Mouse (Mus musculus) embryonic fibroblast, embryonic 13.5 days (primary cell): ENCODE measurements around the gene Ndufaf2. TPM values are rescaled to one million over a fixed set of nuclear protein-coding genes. Genes with fewer than 3 reads are reported as not detected.
A peak's percentile ranks its signal among the peaks of the same experiment; 100 is the strongest.

Experiments
- H3K27ac ChIP-seq: 2 replicates; pipeline ENCODE4 v1.5.1; 2012; ENCODE audit warnings: low read length, control low read depth, inconsistent platforms; ENCODE audit not compliant: insufficient read depth
- H3K4me1 ChIP-seq: 2 replicates; pipeline ENCODE4 v1.6.1; 2011; ENCODE audit warnings: low read length; ENCODE audit not compliant: control insufficient read depth, insufficient read depth
- H3K4me3 ChIP-seq: 2 replicates; pipeline ENCODE4 v1.5.1; 2011; ENCODE audit warnings: mild to moderate bottlenecking, control low read depth, low read length; ENCODE audit not compliant: insufficient read depth
- CTCF ChIP-seq: IDR thresholded peaks from 2 replicates; pipeline ENCODE4 v1.5.1; 2011; ENCODE audit warnings: mild to moderate bottlenecking, control low read depth, low read length, moderate library complexity, borderline replicate concordance; ENCODE audit not compliant: insufficient read depth
- POLR2A ChIP-seq: IDR thresholded peaks from 2 replicates; pipeline ENCODE4 v1.6.1; 2011; ENCODE audit warnings: low read depth, mild to moderate bottlenecking, control low read depth, low read length, moderate library complexity
- polyA plus RNA-seq: library from polyadenylated mRNA; stranded (reverse); fragments of >200 nt; gene quantifications from 2 replicates; pipeline ENCODE4 v1.2.4, GENCODE M21; 2011; ENCODE audit warnings: low read depth; ENCODE audit not compliant: missing spikeins, insufficient read length

Gene Ndufaf2
- polyA plus RNA-seq = 49.5 and 52.6 TPM in 2 replicates

GRCm38 (mm10) chr13:108158465-108159240 is at the start of gene Ndufaf2, which contains the start of gene Ercc8:
Gene Ndufaf2, minus strand, starts transcription at chr13:108158623.
Gene Ercc8, plus strand, starts transcription at chr13:108158731.
- no peak within 1 kb of the TSS for H3K27ac ChIP-seq

DNA sequence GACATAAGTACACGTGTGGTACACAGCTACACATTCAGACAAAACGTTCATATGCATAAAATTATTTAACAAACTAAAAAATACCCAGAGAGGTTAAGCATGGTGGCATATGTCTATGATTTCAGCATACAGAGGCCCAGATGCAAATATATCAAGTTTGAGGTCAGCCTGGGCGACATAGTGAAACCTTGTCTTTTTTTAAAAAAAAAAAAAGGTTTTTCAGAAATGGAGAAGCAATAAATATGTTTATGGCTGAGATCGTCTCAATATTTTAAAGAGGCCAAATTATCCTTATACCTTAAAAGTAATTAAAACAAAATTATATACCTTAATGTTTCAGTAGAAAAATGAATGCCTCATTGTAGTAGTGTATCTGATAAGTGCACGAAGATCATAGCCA is 49.7 kb upstream of the Ndufaf2 start:
- TF ChIP-seq POLR2A (no peak), CTCF (no peak)
- no peaks in the 10 kb centered on the region for H3K4me1 ChIP-seq
- no peak overlapping the region for H3K4me3 ChIP-seq
- no peak overlapping the region for H3K27ac ChIP-seq

More at GRCm38 (mm10) chr13:108158465-108159240, at the start of gene Ndufaf2, which contains the start of gene Ercc8:
- Histone ChIP-seq H3K4me1 (no peaks in the 10 kb centered on the region; the same call in 1 of the 2 replicates), H3K4me3 (peak within 1 kb of the TSS; percentile 90)
- TF ChIP-seq POLR2A (peak; percentile 92), CTCF (0 out of 2 replicates have a peak, but pooled peaks have one; percentile 3)

GRCm38 (mm10) chr13:108207447-108207846 is 49.0 kb upstream of the Ndufaf2 start:
- Histone ChIP-seq H3K27ac (no peak overlapping the region), H3K4me3 (no peak overlapping the region), H3K4me1 (no peaks in the 10 kb centered on the region)
- TF ChIP-seq CTCF = no peak
- TF ChIP-seq POLR2A = no peak

DNA sequence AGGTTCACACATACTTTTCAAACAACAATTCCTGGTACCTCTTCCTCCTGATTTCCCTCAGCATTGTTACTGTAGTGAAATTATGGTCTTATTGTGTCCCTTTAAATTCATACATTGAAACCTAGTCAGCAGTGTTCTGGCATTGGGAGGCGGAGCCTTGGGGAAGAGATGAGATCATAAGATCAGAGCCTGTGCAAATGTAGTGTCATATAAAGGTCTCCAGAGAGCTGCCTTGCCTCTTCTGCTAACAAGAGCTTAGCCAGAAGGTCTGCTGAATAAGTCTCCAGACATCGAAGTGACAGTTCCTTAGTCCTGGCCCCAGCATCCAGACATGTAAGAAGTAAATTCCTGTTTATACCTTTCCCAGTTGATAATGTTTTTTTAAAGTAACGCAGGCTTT is 46.4 kb upstream of the Ndufaf2 start:
- Histone ChIP-seq H3K27ac (no peak overlapping the region), H3K4me3 (no peak overlapping the region), H3K4me1 (no peaks in the 10 kb centered on the region)
- TF ChIP-seq POLR2A (no peak), CTCF (no peak)

- H3K4me3 ChIP-seq = no peak overlapping the region
- no peaks in the 10 kb centered on the region for H3K4me1 ChIP-seq
- no peak overlapping the region for H3K27ac ChIP-seq
- no peak for TF ChIP-seq POLR2A
- no peak for TF ChIP-seq CTCF
Measured at GRCm38 (mm10) chr13:108195474-108195873, 37.1 kb upstream of the Ndufaf2 start.

DNA sequence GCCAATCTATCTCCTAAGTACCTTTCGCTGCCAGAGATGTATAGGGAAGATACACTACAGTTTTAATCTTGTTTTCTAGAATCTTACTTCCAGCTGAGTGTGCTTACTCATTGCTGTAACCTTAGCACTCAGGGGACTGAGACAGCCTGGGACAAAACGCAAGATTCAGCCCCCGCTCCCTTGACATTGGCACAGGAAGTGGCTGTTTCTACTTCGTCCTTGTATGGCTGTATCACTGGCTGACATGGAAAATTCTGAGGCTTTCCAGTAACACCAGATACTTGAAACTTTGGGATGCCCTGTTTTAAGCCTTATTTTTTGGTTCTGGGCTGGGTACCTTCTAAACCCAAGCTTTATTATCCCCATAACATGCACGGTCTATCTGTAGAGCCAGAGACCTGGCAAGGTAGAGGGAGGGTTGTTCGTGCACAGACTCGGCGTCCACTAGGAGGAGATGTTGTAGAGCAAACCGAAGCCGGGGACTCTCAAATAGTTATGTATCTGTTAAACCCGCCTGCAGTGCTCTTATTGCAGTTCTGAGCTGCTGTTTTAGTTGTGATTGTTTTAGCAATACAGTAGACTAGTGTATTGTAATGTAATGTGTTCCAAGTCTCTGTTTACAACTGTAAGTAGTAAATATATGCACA is 32.8 kb upstream of the Ndufaf2 start:
- no peak overlapping the region for H3K4me3 ChIP-seq
- H3K27ac ChIP-seq = no peak overlapping the region
- TF ChIP-seq CTCF (peak; percentile 76; the same call in 1 of the 2 replicates), POLR2A (no peak)
- no peaks in the 10 kb centered on the region for H3K4me1 ChIP-seq

- no peak overlapping the region for H3K4me3 ChIP-seq
- H3K27ac ChIP-seq = no peak overlapping the region
- TF ChIP-seq CTCF (no peak), POLR2A (no peak)
- no peaks in the 10 kb centered on the region for H3K4me1 ChIP-seq
Measured at GRCm38 (mm10) chr13:108187994-108188393, 29.6 kb upstream of the Ndufaf2 start.

GRCm38 (mm10) chr13:108185530-108185929 is 27.1 kb upstream of the Ndufaf2 start:
- no peak for TF ChIP-seq POLR2A
- no peak for TF ChIP-seq CTCF
- no peaks in the 10 kb centered on the region for H3K4me1 ChIP-seq
- H3K27ac ChIP-seq = no peak overlapping the region
- H3K4me3 ChIP-seq = no peak overlapping the region

DNA sequence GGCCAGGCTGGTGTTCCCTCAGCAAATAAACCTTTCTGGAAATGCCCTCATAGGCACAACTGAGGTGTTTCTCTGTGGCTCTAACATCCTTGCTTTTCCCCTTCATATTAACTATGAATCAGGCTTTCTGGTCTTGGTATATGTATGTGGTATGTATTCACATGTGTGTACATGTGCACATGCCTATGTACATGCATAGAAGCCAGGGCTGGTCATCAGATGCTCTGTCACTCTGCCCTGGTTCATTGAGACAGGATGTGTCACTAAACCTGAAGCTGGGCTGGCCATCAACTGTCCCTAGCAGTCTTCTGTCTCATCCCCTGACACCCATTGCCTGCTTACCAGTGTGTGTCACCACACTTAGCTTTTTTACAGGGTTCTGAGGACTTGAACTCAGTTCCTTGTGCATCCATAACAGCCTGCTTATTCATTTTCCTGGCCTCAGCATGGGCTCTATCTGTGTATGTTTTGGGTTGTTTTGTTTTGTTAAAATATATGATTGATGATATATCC is 26.4 kb upstream of the Ndufaf2 start:
- no peak for TF ChIP-seq POLR2A
- no peak for TF ChIP-seq CTCF
- Histone ChIP-seq H3K4me1 (no peaks in the 10 kb centered on the region), H3K4me3 (no peak overlapping the region)

DNA sequence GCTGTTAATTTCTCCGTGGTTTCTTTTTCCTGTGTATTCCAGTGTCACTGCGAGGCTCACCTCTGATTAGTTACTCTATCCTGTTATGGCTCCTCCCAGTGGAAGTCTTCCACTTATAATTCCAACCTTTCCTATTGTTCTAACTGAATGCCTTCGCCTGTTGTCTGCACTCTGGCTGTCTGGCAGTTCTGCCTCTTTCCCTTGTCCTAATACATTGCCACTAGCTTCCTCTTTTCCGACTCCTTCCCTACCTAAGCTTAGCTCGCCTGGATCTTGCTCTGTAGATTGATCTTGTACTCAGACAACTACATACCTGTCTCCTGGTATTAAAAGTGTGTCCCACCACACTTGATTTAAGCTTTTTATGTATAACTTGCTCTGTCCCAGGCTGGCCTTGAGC is 22.4 kb upstream of the Ndufaf2 start:
- TF ChIP-seq POLR2A = no peak
- TF ChIP-seq CTCF = no peak
- Histone ChIP-seq H3K27ac (no peak overlapping the region), H3K4me1 (no peaks in the 10 kb centered on the region), H3K4me3 (no peak overlapping the region)

More for the DNA sequence above, 26.4 kb upstream of the Ndufaf2 start:
- H3K27ac ChIP-seq = no peak overlapping the region
